Mouse (Mus musculus) intestine, embryonic 16.5 days (tissue): Measurements from ENCODE around the gene Pmel. TPM values are rescaled to one million over a fixed set of nuclear protein-coding genes. Genes with fewer than 3 reads are reported as not detected.
"Not testable (repeated sequence)": the region's sequence is repeated elsewhere in the genome, so short reads cannot be mapped to it uniquely, and the experiment has no call there.

Experiments
- ATAC-seq: fragments of 200-750 bp; cut with Nextera tagmentation; 2 replicates; pipeline ENCODE4 v1.8.0; 2017; ENCODE audit warnings: moderate TSS enrichment, moderate library complexity
- H3K27ac ChIP-seq: fragments of 300-500 bp; sonication (generic); 2 replicates; pipeline ENCODE4 v1.5.1; 2014; ENCODE audit warnings: mild to moderate bottlenecking, low read length
- H3K27me3 ChIP-seq: fragments of 300-500 bp; sonication (generic); replicated peaks from 2 replicates; pipeline ENCODE4 v1.6.1; 2014; ENCODE audit warnings: low read length, control low read depth, mixed read lengths; ENCODE audit not compliant: control insufficient read depth, insufficient read depth
- H3K36me3 ChIP-seq: fragments of 300-500 bp; sonication (generic); 2 replicates; pipeline ENCODE4 v1.6.1; 2014; ENCODE audit warnings: low read length, control low read depth; ENCODE audit not compliant: control insufficient read depth, insufficient read depth
- H3K4me1 ChIP-seq: fragments of 300-500 bp; sonication (generic); 2 replicates; pipeline ENCODE4 v1.6.1; 2014; ENCODE audit warnings: low read length, control low read depth, mixed read lengths; ENCODE audit not compliant: control insufficient read depth, insufficient read depth
- H3K4me2 ChIP-seq: fragments of 300-500 bp; sonication (generic); 2 replicates; pipeline ENCODE4 v1.6.1; 2014; ENCODE audit warnings: low read depth, low read length, control low read depth
- H3K4me3 ChIP-seq: fragments of 300-500 bp; sonication (generic); 2 replicates; pipeline ENCODE4 v1.5.1; 2014; ENCODE audit warnings: mild to moderate bottlenecking, low read length
- H3K9ac ChIP-seq: fragments of 300-500 bp; sonication (generic); 2 replicates; pipeline ENCODE4 v1.6.1; 2014; ENCODE audit warnings: low read depth, low read length
- H3K9me3 ChIP-seq: fragments of 300-500 bp; sonication (generic); 2 replicates; pipeline ENCODE4 v1.6.1; 2016; ENCODE audit warnings: low read length, control low read depth; ENCODE audit not compliant: control insufficient read depth
- WGBS: fragments of 180-500 bp; shearing (Covaris S2); extraction: QIAGEN DNeasy Blood & Tissue Kit; methylation state at CpG from one replicate; pipeline ENCODE4 v1.1.7; 2014; 5-methylcytosine and 5-hydroxymethylcytosine counted together
- polyA plus RNA-seq: library from polyadenylated mRNA; unstranded; fragments of >200 nt; fragmentation: Nextera tagmentation; extraction: Ambion mirVana; gene quantifications from 2 replicates; pipeline ENCODE4 v1.2.1, GENCODE M21; 2015

The Pmel gene
- polyA plus RNA-seq, 1 experiment from 2014 or later: 1.5 TPM

DNA sequence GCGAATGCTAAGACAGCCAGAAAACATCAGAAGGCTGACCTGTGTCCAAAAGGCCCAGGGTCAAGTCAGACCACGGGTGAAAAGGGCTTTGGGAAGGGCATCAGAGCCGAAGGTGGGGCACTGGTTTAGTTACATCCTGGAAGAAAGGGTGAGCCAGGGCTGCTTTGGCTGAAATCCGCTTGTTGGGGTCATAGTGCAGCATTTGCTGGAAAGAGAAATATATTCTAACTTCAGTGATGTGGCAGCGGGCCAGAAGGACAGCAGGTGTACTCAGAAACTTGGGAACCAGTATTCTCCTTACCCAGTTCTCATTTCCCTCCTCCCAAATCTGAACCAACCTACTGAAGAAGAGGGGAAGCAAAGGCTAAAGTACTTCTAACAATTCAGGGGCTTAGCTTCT is 5.0 kb upstream of the Pmel start:
- no peaks in the 10 kb centered on the region for H3K27me3 ChIP-seq
- no peak overlapping the region for H3K4me2 ChIP-seq
- WGBS: 84% methylated on average over 5 of the region's 5 CpGs
- peaks cover 16% of the 10 kb centered on the region for H3K4me1 ChIP-seq
- no peak overlapping the region for H3K9ac ChIP-seq
- ATAC-seq: no peak
- H3K4me3 ChIP-seq: no peak overlapping the region
- peaks cover 3% of the 10 kb centered on the region; the same call in 1 of the 2 replicates for H3K36me3 ChIP-seq
- no peaks in the 10 kb centered on the region for H3K9me3 ChIP-seq
- no peak overlapping the region for H3K27ac ChIP-seq

GRCm38 (mm10) chr10:128699611-128700010 is 4.4 kb upstream of the Pmel start:
- Histone ChIP-seq H3K27ac (no peak overlapping the region), H3K4me1 (peaks cover 14% of the 10 kb centered on the region), H3K4me3 (no peak overlapping the region), H3K27me3 (no peaks in the 10 kb centered on the region), H3K9ac (no peak overlapping the region), H3K4me2 (no peak overlapping the region), H3K9me3 (no peaks in the 10 kb centered on the region), H3K36me3 (peaks cover 3% of the 10 kb centered on the region; the same call in 1 of the 2 replicates)
- 66% methylated on average over 11 of the region's 11 CpGs for WGBS
- ATAC-seq: no peak

DNA sequence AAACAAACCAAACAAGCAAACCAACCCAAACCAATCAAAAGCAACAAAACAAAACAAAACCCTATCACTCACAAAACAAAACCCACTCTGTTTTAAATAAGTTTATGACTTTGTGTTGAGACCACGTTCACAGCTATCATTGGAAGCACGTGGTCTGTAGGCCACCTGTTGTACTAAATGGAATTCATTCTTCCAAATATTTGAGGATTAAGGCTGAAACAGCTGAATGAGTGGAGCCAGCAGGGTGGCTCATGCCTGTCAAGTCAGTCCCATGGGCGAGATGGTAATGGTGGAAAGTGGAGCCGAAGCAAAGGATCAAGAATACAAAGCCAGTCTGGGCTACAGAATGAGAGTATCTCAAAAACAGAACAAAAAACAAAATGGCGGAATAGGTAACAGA is 3.3 kb upstream of the Pmel start:
- ATAC-seq: no peak
- Histone ChIP-seq H3K36me3 (peaks cover 3% of the 10 kb centered on the region; the same call in 1 of the 2 replicates), H3K4me3 (no peak overlapping the region), H3K9ac (no peak overlapping the region), H3K9me3 (no peaks in the 10 kb centered on the region), H3K27me3 (no peaks in the 10 kb centered on the region), H3K27ac (no peak overlapping the region), H3K4me1 (peaks cover 13% of the 10 kb centered on the region; the same call in 1 of the 2 replicates), H3K4me2 (no peak overlapping the region)
- WGBS: 86% methylated on average over 5 of the region's 5 CpGs

DNA sequence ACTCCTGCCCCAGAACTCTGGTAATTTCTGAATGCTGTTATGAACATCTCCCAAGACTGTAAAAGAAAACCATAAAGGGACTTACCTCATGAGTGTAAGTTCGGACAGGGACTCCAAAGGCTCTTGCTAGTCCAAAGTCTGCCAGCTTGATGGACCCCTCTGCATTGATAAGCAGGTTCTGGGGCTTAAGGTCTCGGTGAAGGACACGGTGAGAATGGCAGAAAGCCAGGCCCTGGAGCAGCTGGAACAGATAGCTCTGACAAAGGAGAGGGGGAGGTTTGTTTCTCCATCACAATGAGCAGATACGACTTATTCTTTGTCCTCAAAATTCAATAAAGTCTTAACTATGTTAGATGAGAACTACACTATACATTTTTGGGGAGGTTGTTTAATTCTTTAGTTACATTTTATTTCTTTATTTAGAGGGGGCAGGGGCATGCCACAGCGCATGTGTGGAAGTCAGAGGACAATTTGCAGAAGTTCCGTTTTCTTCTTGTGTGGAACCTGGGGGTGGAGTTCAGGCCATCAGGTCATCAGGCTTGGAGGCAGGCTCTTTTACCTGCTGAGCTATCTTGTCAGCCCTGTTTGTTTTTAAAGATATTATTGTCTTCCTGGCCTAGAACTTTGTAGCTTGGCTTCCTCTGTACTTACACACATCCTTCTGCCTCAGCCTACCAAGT is 1.5 kb upstream of the Pmel start:
- no peak for ATAC-seq
- peaks cover 3% of the 10 kb centered on the region; the same call in 1 of the 2 replicates for H3K36me3 ChIP-seq

DNA sequence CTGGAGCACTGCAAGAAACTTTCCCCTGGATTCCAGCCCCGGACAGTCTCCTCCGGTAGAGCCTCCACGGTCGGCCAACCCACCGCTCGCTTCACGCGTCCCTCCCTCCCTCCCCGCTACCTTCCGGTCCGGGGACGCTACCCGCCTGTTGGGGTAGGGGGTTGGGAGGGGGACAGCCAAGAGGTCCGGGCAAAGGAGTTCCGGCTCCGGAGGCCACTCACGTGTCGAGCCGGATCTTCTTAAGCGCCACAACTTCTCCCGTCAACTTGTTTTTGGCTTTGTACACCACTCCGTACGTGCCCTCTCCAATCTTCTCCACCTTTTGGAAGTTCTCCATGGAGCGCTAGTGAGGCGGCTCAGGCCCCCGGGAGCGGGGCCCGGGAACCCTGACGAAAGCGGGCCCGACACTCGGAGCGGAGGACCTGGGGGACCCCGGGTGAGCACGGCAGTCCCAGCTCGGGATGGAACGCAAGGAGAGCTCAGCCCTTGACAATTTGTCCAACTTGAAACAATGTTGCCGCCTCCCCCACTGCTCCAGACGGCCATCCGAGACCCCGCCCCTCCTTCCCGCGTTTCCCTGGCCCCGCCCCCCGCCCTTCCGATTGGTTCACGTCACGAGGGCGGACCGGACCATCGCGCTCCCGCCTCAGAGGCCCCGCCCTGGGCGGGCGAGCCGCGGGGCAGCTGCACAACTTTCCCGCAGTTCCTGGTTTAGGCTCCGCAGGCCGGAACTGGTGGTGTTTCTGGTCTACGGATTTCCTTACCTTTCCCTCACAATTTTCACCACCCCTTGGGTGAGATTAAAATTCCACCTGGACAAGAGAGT is 709 bp downstream of the Pmel start, which contains the start of gene Cdk2:
Gene Cdk2 (minus strand): TSS at position 541 of the 826 bp plus-strand sequence.
- H3K27me3 ChIP-seq: no peaks in the 10 kb centered on the region
- H3K9ac ChIP-seq: peak within 1 kb of the TSS; percentile 86
- peak; percentile 95 for ATAC-seq
- no peaks in the 10 kb centered on the region for H3K9me3 ChIP-seq
- WGBS: under 1% methylated on average over 62 of the region's 62 CpGs
- H3K4me2 ChIP-seq: peak within 1 kb of the TSS; percentile 71
- peaks cover 10% of the 10 kb centered on the region; the same call in 1 of the 2 replicates for H3K4me1 ChIP-seq
- H3K36me3 ChIP-seq: no peaks in the 10 kb centered on the region
- H3K4me3 ChIP-seq: peak within 1 kb of the TSS; percentile 84
- peak within 1 kb of the TSS; percentile 96 for H3K27ac ChIP-seq

More for the DNA sequence above, 1.5 kb upstream of the Pmel start:
- 69% methylated on average over 6 of the region's 6 CpGs for WGBS
- Histone ChIP-seq H3K4me2 (no peak overlapping the region), H3K27me3 (no peaks in the 10 kb centered on the region), H3K4me1 (peaks cover 13% of the 10 kb centered on the region; the same call in 1 of the 2 replicates), H3K4me3 (no peak overlapping the region), H3K9me3 (no peaks in the 10 kb centered on the region), H3K27ac (no peak overlapping the region), H3K9ac (no peak overlapping the region)

GRCm38 (mm10) chr10:128705317-128705693 is 1.3 kb downstream of the Pmel start:
- no peaks in the 10 kb centered on the region for H3K27me3 ChIP-seq
- peaks cover 10% of the 10 kb centered on the region; the same call in 1 of the 2 replicates for H3K4me1 ChIP-seq
- no peaks in the 10 kb centered on the region for H3K9me3 ChIP-seq
- H3K36me3 ChIP-seq: no peaks in the 10 kb centered on the region
- H3K9ac ChIP-seq: peak overlapping the region; percentile 65
- peak; percentile 49 for ATAC-seq
- 10% methylated on average over 11 of the region's 11 CpGs for WGBS
- H3K4me2 ChIP-seq: peak overlapping the region; percentile 71
- H3K27ac ChIP-seq: peak overlapping the region; percentile 80
- peak overlapping the region; percentile 84 for H3K4me3 ChIP-seq

- H3K9ac ChIP-seq, H3K27me3 ChIP-seq, H3K9me3 ChIP-seq, ATAC-seq, H3K4me2 ChIP-seq, H3K4me3 ChIP-seq, H3K4me1 ChIP-seq, H3K27ac ChIP-seq, H3K36me3 ChIP-seq: not testable (repeated sequence)
- WGBS: 92% methylated on average over 7 of the region's 7 CpGs
Measured at GRCm38 (mm10) chr10:128711318-128711717, 7.3 kb downstream of the Pmel start.

GRCm38 (mm10) chr10:128715559-128716537 is 11.9 kb downstream of the Pmel start:
- peak; percentile 64 for ATAC-seq
- no peaks in the 10 kb centered on the region for H3K36me3 ChIP-seq
- no peaks in the 10 kb centered on the region for H3K27me3 ChIP-seq
- H3K4me3 ChIP-seq: no peak overlapping the region
- no peaks in the 10 kb centered on the region for H3K4me1 ChIP-seq
- no peak overlapping the region for H3K27ac ChIP-seq
- WGBS: 84% methylated on average over 19 of the region's 19 CpGs
- H3K9ac ChIP-seq: no peak overlapping the region
- H3K9me3 ChIP-seq: no peaks in the 10 kb centered on the region
- H3K4me2 ChIP-seq: no peak overlapping the region
